Mouse (Mus musculus): ENCODE data around the gene Rnf151.

- TF ChIP-seq CTCF (IDR thresholded peaks at IDR 0.05; ENCODE audit: control insufficient read depth, insufficient read depth, insufficient read length) = no peak
- no peak for TF ChIP-seq MAX (IDR thresholded peaks at IDR 0.05)
- TF ChIP-seq MYOD1 (IDR thresholded peaks at IDR 0.05; ENCODE audit: control insufficient read depth, insufficient read length, low read depth) = no peak
- TF ChIP-seq FOSL1 (IDR thresholded peaks at IDR 0.05; ENCODE audit: insufficient read depth, low read length, poor library complexity, severe bottlenecking) = no peak
Observed at GRCm38 (mm10) chr17:24701251-24701650, 16.6 kb downstream of the Rnf151 start.
